In genomic region chr16:92995993-92996350, GRCm38 (mm10) we compare ENCODE assay signal across 23 mouse cellular contexts.
A peak's percentile ranks its signal among the peaks of the same experiment; 100 is the strongest.
DNase-seq lines count a peak whose midpoint lies in the region; ATAC-seq and TF ChIP-seq lines count a peak whose summit lies in the region.
"Had no signal": no experiment of that assay in that cellular context is flagged by ENCODE, and none has a peak within 500 bp of the region (broad histone marks: within the 10 kb centered on the region; RNA-seq: fewer than 3 reads in every experiment).

No protein-coding gene starts in this region.

- H3K27ac ChIP-seq in kidney, embryonic 14.5 days (ENCODE audit: low read depth, low read length): no peak overlapping the region
- H3K27ac ChIP-seq in liver, adult 2 months (replicated peaks; ENCODE audit: insufficient read depth, low read depth, low read length): no peak overlapping the region
- H3K27ac ChIP-seq: embryonic facial prominence, embryonic 10.5 days; embryonic facial prominence, embryonic 13.5 days; forebrain, embryonic 12.5 days; forebrain, embryonic 15.5 days; hindbrain, embryonic 12.5 days; hindbrain, embryonic 15.5 days had no signal

- no peak for TF ChIP-seq POLR2A in liver, adult 2 months (IDR thresholded peaks at IDR 0.05; ENCODE audit: extremely low read depth, insufficient read depth, low read length)

- 0 out of 2 replicates have a peak, but pooled peaks cover 3% of the 10 kb centered on the region for H3K4me1 ChIP-seq in kidney, embryonic 14.5 days (ENCODE audit: control insufficient read depth, insufficient read depth, low read length)
- H3K4me1 ChIP-seq in liver, adult 2 months (ENCODE audit: control insufficient read depth, insufficient read depth, low read length): peaks cover 3% of the 10 kb centered on the region
- H3K4me1 ChIP-seq: embryonic facial prominence, embryonic 13.5 days; forebrain, embryonic 12.5 days; hindbrain, embryonic 12.5 days; hindbrain, embryonic 15.5 days had no signal

- WGBS in kidney, embryonic 14.5 days: 89% methylated on average over 4 of the region's 4 CpGs
- WGBS in liver, adult 2 months: 49% methylated on average over 4 of the region's 4 CpGs

- H3K4me2 ChIP-seq in kidney, embryonic 14.5 days (replicated peaks; ENCODE audit: low read depth, low read length): no peak overlapping the region
- H3K4me2 ChIP-seq: embryonic facial prominence, embryonic 13.5 days; forebrain, embryonic 12.5 days; forebrain, embryonic 15.5 days; hindbrain, embryonic 12.5 days; hindbrain, embryonic 15.5 days had no signal

- DNase-seq in kidney, adult 11 months: peak; percentile 24
- no peak for DNase-seq in kidney, postnatal 4 days
- DNase-seq in kidney, adult 9 months: peak; percentile 44
- DNase-seq in liver, adult 2 months (ENCODE audit: extremely low read depth, low read depth, low spot score): peak; percentile 54
- DNase-seq in liver: no peak
- DNase-seq: adrenal gland, adult 2 months; adrenal gland, postnatal 14 days; B cell, adult 2 months; cerebellum, adult 11 months; cerebellum, adult 2 months; cerebellum, postnatal 10 days; cerebellum, postnatal 36 days; embryo, embryonic 11 days; gastrocnemius, postnatal 25 days; heart, adult 18-20 months had no signal

- no peak for TF ChIP-seq CTCF in liver, adult 2 months (IDR thresholded peaks at IDR 0.05; ENCODE audit: low read depth, low read length)

- H3K27me3 ChIP-seq in kidney, embryonic 14.5 days (ENCODE audit: control insufficient read depth, insufficient read depth, low read length): no peaks in the 10 kb centered on the region
- H3K27me3 ChIP-seq in liver, adult 2 months (ENCODE audit: control insufficient read depth, insufficient read depth, low read length): 0 out of 2 replicates have a peak, but pooled peaks cover 4% of the 10 kb centered on the region
- H3K27me3 ChIP-seq: embryonic facial prominence, embryonic 13.5 days; forebrain, embryonic 12.5 days; forebrain, embryonic 15.5 days; hindbrain, embryonic 12.5 days; hindbrain, embryonic 15.5 days had no signal

- no peak overlapping the region for H3K9ac ChIP-seq in kidney, embryonic 14.5 days (ENCODE audit: low read depth, low read length)
- H3K9ac ChIP-seq in liver, adult 2 months (ENCODE audit: low read depth, low read length): no peak overlapping the region
- H3K9ac ChIP-seq: embryonic facial prominence, embryonic 13.5 days; forebrain, embryonic 12.5 days; forebrain, embryonic 15.5 days; hindbrain, embryonic 12.5 days; hindbrain, embryonic 15.5 days had no signal

- H3K9me3 ChIP-seq in kidney, embryonic 14.5 days (ENCODE audit: control insufficient read depth, low read length): no peaks in the 10 kb centered on the region
- H3K9me3 ChIP-seq: embryonic facial prominence, embryonic 13.5 days; forebrain, embryonic 12.5 days; forebrain, embryonic 15.5 days; hindbrain, embryonic 12.5 days; hindbrain, embryonic 15.5 days had no signal

- H3K36me3 ChIP-seq in kidney, embryonic 14.5 days (ENCODE audit: control insufficient read depth, insufficient read depth, low read length): no peaks in the 10 kb centered on the region
- no peaks in the 10 kb centered on the region for H3K36me3 ChIP-seq in liver, adult 2 months (ENCODE audit: control insufficient read depth, insufficient read depth, low read length)
- H3K36me3 ChIP-seq: embryonic facial prominence, embryonic 10.5 days; embryonic facial prominence, embryonic 13.5 days; forebrain, embryonic 12.5 days; forebrain, embryonic 15.5 days; hindbrain, embryonic 12.5 days; hindbrain, embryonic 15.5 days had no signal

- no peak for ATAC-seq in kidney, embryonic 14.5 days (ENCODE audit: low FRiP score, low TSS enrichment)
- ATAC-seq: forebrain, embryonic 15.5 days had no signal

- no peak overlapping the region for H3K4me3 ChIP-seq in kidney, embryonic 14.5 days (ENCODE audit: low read length)
- H3K4me3 ChIP-seq in liver, adult 2 months (ENCODE audit: insufficient read depth, low read depth, low read length): no peak overlapping the region
- H3K4me3 ChIP-seq: embryonic facial prominence, embryonic 10.5 days; embryonic facial prominence, embryonic 13.5 days; erythroblast, embryonic 14.5 days; forebrain, embryonic 12.5 days; forebrain, embryonic 15.5 days; hindbrain, embryonic 12.5 days; hindbrain, embryonic 15.5 days had no signal

- H3K79me2 ChIP-seq in liver, adult 2 months (ENCODE audit: control insufficient read depth, insufficient read depth, low read length): no peaks in the 10 kb centered on the region

Comparison
In these comparisons a context has a peak if more than half of its experiments do, and no peak if none do; other contexts are left out.
1. DNase-seq: peak in kidney, adult 11 months (single experiment), kidney, adult 9 months (single experiment) and liver, adult 2 months (single experiment); none in kidney, postnatal 4 days (0 of 2) and liver (single experiment).